Mouse (Mus musculus): ENCODE measurements around the gene Lrrc29. TPM values are rescaled to one million over a fixed set of nuclear protein-coding genes. Genes with fewer than 3 reads are reported as not detected.
A peak's percentile ranks its signal among the peaks of the same experiment; 100 is the strongest.

Lrrc29 gene
- polyA plus RNA-seq, 1 experiment from 2014 or later, result 0.86 TPM

DNA sequence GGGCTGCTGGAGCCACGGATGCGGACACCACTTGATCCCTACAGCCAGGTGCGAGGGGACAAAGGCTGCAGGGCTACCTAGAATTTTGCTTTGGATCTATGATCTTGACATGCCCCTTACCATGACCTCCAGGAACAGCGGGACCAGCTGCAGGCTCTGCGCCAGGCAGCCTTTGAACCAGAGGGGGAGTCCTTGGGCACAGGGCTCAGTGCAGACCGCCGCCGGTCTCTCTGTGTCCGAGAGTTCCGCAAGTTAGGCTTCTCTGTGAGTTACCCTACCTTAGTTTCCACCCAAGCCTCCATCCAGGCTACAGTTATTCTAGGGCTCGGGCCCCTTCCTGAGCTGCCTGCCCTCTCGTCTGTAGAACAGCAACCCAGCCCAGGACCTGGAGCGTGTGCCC, 18.4 kb downstream of the Lrrc29 start:
- Histone ChIP-seq H3K27ac (replicated peaks; ENCODE audit: low read depth, low read length) (no peak overlapping the region), H3K36me3 (ENCODE audit: control insufficient read depth, insufficient read depth, low read length) (peaks cover 73% of the 10 kb centered on the region), H3K4me1 (ENCODE audit: control insufficient read depth, insufficient read depth, low read length) (peaks cover 8% of the 10 kb centered on the region; the same call in 1 of the 2 replicates), H3K4me3 (replicated peaks; ENCODE audit: low read depth, low read length) (no peak overlapping the region), H3K9me3 (ENCODE audit: control insufficient read depth, low read length) (no peaks in the 10 kb centered on the region), H3K4me2 (ENCODE audit: low read length) (no peak overlapping the region), H3K9ac (replicated peaks; ENCODE audit: low read length) (no peak overlapping the region), H3K27me3 (ENCODE audit: control insufficient read depth, insufficient read depth, low read length) (no peaks in the 10 kb centered on the region)
- no peak for DNase-seq
- no peak for ATAC-seq (ENCODE audit: low FRiP score, low TSS enrichment)
- 96% methylated on average over 13 of the region's 13 CpGs for whole genome bisulfite sequencing

- no peak overlapping the region for H3K27ac ChIP-seq (replicated peaks; ENCODE audit: low read depth, low read length)
- H3K9me3 ChIP-seq (ENCODE audit: control insufficient read depth, low read length), result no peaks in the 10 kb centered on the region
- 0 out of 2 replicates have a peak overlapping the region, but pooled peaks have one; percentile 16 for H3K9ac ChIP-seq (replicated peaks; ENCODE audit: low read length)
- no peak for DNase-seq
- peaks cover 81% of the 10 kb centered on the region for H3K36me3 ChIP-seq (ENCODE audit: control insufficient read depth, insufficient read depth, low read length)
- ATAC-seq (ENCODE audit: low FRiP score, low TSS enrichment), result no peak
- 63% methylated on average over 5 of the region's 5 CpGs for WGBS
- no peaks in the 10 kb centered on the region for H3K27me3 ChIP-seq (ENCODE audit: control insufficient read depth, insufficient read depth, low read length)
- H3K4me2 ChIP-seq (ENCODE audit: low read length), result peak overlapping the region; percentile 40
- H3K4me1 ChIP-seq (ENCODE audit: control insufficient read depth, insufficient read depth, low read length), result peaks cover 8% of the 10 kb centered on the region; the same call in 1 of the 2 replicates
- H3K4me3 ChIP-seq (replicated peaks; ENCODE audit: low read depth, low read length), result no peak overlapping the region
Observed at GRCm38 (mm10) chr8:105306146-105306691, 19.9 kb downstream of the Lrrc29 start.

GRCm38 (mm10) chr8:105305211-105306145, 20.6 kb downstream of the Lrrc29 start, which contains the start of gene Elmo3:
Elmo3 (plus strand) TSS chr8:105305601.
- WGBS, result 8% methylated on average over 30 of the region's 30 CpGs

GRCm38 (mm10) chr8:105304325-105305210, 21.5 kb downstream of the Lrrc29 start:
- Histone ChIP-seq H3K9ac (replicated peaks; ENCODE audit: low read length) (no peak overlapping the region), H3K27me3 (ENCODE audit: control insufficient read depth, insufficient read depth, low read length) (no peaks in the 10 kb centered on the region), H3K9me3 (ENCODE audit: control insufficient read depth, low read length) (no peaks in the 10 kb centered on the region), H3K4me3 (replicated peaks; ENCODE audit: low read depth, low read length) (no peak overlapping the region), H3K4me1 (ENCODE audit: control insufficient read depth, insufficient read depth, low read length) (peaks cover 9% of the 10 kb centered on the region; the same call in 1 of the 2 replicates), H3K4me2 (ENCODE audit: low read length) (no peak overlapping the region), H3K27ac (replicated peaks; ENCODE audit: low read depth, low read length) (no peak overlapping the region), H3K36me3 (ENCODE audit: control insufficient read depth, insufficient read depth, low read length) (peaks cover 88% of the 10 kb centered on the region)
- DNase-seq (peak; percentile 49), ATAC-seq (ENCODE audit: low FRiP score, low TSS enrichment) (peak; percentile 33; the same call in 1 of the 2 replicates)
- 78% methylated on average over 9 of the region's 9 CpGs for WGBS

More at GRCm38 (mm10) chr8:105305211-105306145, 20.6 kb downstream of the Lrrc29 start, which contains the start of gene Elmo3:
- Histone ChIP-seq H3K9me3 (ENCODE audit: control insufficient read depth, low read length) (no peaks in the 10 kb centered on the region), H3K27me3 (ENCODE audit: control insufficient read depth, insufficient read depth, low read length) (no peaks in the 10 kb centered on the region), H3K9ac (replicated peaks; ENCODE audit: low read length) (0 out of 2 replicates have a peak within 1 kb of the TSS, but pooled peaks have one; percentile 16), H3K4me3 (replicated peaks; ENCODE audit: low read depth, low read length) (no peak within 1 kb of the TSS), H3K4me2 (ENCODE audit: low read length) (peak within 1 kb of the TSS; percentile 40), H3K27ac (replicated peaks; ENCODE audit: low read depth, low read length) (0 out of 2 replicates have a peak within 1 kb of the TSS, but pooled peaks have one; percentile 26), H3K36me3 (ENCODE audit: control insufficient read depth, insufficient read depth, low read length) (peaks cover 87% of the 10 kb centered on the region), H3K4me1 (ENCODE audit: control insufficient read depth, insufficient read depth, low read length) (peaks cover 8% of the 10 kb centered on the region; the same call in 1 of the 2 replicates)
- ATAC-seq (ENCODE audit: low FRiP score, low TSS enrichment) (peak; percentile 67), DNase-seq (peak; percentile 50)

- H3K36me3 ChIP-seq (ENCODE audit: control insufficient read depth, insufficient read depth, low read length), result peaks cover 87% of the 10 kb centered on the region
- no peaks in the 10 kb centered on the region for H3K27me3 ChIP-seq (ENCODE audit: control insufficient read depth, insufficient read depth, low read length)
- H3K4me3 ChIP-seq (replicated peaks; ENCODE audit: low read depth, low read length), result no peak overlapping the region
- DNase-seq (no peak), ATAC-seq (ENCODE audit: low FRiP score, low TSS enrichment) (no peak)
- no peak overlapping the region for H3K4me2 ChIP-seq (ENCODE audit: low read length)
- WGBS, result 89% methylated on average over 9 of the region's 9 CpGs
- H3K27ac ChIP-seq (replicated peaks; ENCODE audit: low read depth, low read length), result no peak overlapping the region
- H3K9me3 ChIP-seq (ENCODE audit: control insufficient read depth, low read length), result no peaks in the 10 kb centered on the region
- H3K9ac ChIP-seq (replicated peaks; ENCODE audit: low read length), result no peak overlapping the region
- H3K4me1 ChIP-seq (ENCODE audit: control insufficient read depth, insufficient read depth, low read length), result peaks cover 13% of the 10 kb centered on the region; the same call in 1 of the 2 replicates
Observed at GRCm38 (mm10) chr8:105303874-105304273, 22.2 kb downstream of the Lrrc29 start.

DNA sequence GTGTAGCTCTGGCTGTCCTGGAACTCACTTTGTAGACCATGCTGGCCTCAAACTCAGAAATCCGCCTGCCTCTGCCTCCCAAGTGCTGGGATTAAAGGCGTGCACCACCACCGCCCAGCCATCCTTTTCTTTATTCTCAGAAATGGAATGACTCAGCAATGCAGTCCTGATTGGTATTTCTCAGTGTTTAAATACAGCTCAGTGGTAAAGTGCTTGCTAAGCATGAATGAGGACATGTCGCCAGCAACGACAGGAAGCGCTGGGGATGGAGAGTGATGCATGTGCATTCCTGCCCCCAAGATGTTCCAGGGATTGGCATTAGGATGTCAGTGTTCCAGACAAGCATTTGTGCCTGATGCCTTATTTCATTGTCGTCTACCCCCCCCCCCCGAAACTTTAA, 22.7 kb downstream of the Lrrc29 start:
- ATAC-seq (ENCODE audit: low FRiP score, low TSS enrichment) (no peak), DNase-seq (no peak)
- Histone ChIP-seq H3K4me3 (replicated peaks; ENCODE audit: low read depth, low read length) (no peak overlapping the region), H3K4me2 (ENCODE audit: low read length) (no peak overlapping the region), H3K4me1 (ENCODE audit: control insufficient read depth, insufficient read depth, low read length) (peaks cover 18% of the 10 kb centered on the region; the same call in 1 of the 2 replicates), H3K9me3 (ENCODE audit: control insufficient read depth, low read length) (no peaks in the 10 kb centered on the region), H3K9ac (replicated peaks; ENCODE audit: low read length) (no peak overlapping the region), H3K27ac (replicated peaks; ENCODE audit: low read depth, low read length) (no peak overlapping the region), H3K27me3 (ENCODE audit: control insufficient read depth, insufficient read depth, low read length) (no peaks in the 10 kb centered on the region), H3K36me3 (ENCODE audit: control insufficient read depth, insufficient read depth, low read length) (peaks cover 87% of the 10 kb centered on the region)
- 81% methylated on average over 8 of the region's 8 CpGs for WGBS

DNA sequence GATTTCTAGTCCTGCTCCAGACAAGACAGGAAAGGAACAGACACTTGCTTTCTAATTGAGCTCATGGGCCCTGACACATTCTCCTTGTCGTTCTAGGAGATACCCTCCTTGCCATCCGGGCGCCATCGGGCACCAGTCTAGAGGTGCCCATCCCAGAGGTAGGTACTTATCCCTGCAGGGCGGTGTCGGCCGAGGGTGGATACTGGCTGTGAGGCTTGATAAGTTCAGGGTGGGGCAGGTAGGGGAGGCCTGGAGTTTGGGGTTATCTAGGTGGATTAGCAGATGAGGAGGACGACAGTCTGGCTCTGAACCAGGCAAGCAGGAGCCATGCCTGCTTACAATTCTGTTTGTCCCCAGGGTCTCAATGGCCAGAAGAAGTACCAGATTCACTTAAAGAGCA, 26.1 kb downstream of the Lrrc29 start:
- H3K4me2 ChIP-seq (ENCODE audit: low read length), result no peak overlapping the region
- H3K27ac ChIP-seq (replicated peaks; ENCODE audit: low read depth, low read length), result no peak overlapping the region
- H3K9me3 ChIP-seq (ENCODE audit: control insufficient read depth, low read length), result no peaks in the 10 kb centered on the region
- 95% methylated on average over 8 of the region's 8 CpGs for WGBS
- no peaks in the 10 kb centered on the region for H3K27me3 ChIP-seq (ENCODE audit: control insufficient read depth, insufficient read depth, low read length)
- H3K36me3 ChIP-seq (ENCODE audit: control insufficient read depth, insufficient read depth, low read length), result peaks cover 64% of the 10 kb centered on the region
- peaks cover 12% of the 10 kb centered on the region for H3K4me1 ChIP-seq (ENCODE audit: control insufficient read depth, insufficient read depth, low read length)
- DNase-seq, result no peak
- H3K4me3 ChIP-seq (replicated peaks; ENCODE audit: low read depth, low read length), result no peak overlapping the region
- ATAC-seq (ENCODE audit: low FRiP score, low TSS enrichment), result no peak
- H3K9ac ChIP-seq (replicated peaks; ENCODE audit: low read length), result no peak overlapping the region
